Mouse (Mus musculus): Measurements from ENCODE around the gene Col9a3.

Gene Col9a3

GRCm38 (mm10) chr2:180641576-180642554, 44.3 kb downstream of the Col9a3 start:
- DNase-seq, result no peak

DNA sequence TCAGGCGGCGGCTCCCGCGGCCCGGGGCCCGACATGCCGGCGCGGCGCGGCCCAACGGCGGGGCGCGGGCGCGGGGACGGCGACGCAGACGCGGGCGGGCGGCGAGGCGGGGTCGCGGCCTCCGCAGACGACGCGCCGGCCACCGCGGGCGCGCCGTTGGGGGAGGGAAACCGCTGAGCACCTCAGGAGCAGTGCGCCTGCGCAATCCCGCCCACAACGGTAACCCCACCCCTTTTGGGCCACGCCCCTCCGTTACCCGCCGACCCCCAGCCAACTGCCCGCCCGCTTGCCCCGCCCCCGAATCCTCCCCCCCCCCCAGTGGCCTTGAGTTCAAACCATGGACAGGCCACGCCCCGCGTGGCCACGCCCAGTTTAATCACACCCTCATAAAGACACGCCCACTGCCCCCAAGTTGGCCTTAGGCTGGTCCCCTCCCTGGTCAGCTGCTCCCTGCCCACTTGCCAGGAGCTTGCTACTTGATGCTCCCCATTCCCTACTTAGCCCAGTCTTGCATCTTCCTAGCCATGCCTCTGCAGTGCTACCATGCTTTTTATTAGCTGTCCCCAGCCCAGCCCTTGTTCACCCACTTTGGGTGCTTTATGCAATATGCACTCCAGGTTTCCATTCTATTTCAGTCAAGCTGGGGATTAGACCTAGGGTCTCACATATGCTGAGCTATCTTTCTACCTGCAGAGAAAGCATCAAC, 45.1 kb downstream of the Col9a3 start, which contains the start of gene Tcfl5:
TSS of gene Tcfl5 (minus strand) at position 154 of the 706 bp plus-strand sequence.
- no peak for DNase-seq

- no peak for DNase-seq
Measured at GRCm38 (mm10) chr2:180643626-180644025, 46.0 kb downstream of the Col9a3 start.

- DNase-seq, result no peak
Measured at GRCm38 (mm10) chr2:180646841-180647240, 49.3 kb downstream of the Col9a3 start.

DNA sequence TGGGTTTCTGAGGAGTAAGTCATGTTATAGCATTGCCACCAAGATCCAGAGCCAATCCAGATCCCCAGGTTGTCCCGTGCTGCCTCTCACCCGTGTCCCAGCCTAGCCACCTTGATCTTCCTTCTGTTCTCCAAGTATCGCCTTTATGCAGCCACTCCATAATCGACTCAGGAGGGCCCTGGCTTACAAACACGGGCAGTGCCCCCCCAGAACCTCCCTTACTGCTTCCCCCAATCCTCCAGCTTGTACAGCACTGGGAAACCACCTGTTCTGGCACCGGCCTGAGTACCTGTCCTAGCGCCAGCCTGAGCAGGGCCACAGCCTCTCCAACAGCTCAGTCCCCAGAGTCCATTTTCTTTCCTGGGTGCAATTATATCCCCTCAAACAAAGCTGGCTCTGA, 57.1 kb downstream of the Col9a3 start:
- DNase-seq, result no peak

- DNase-seq, result no peak
Measured at GRCm38 (mm10) chr2:180655150-180655549, 57.6 kb downstream of the Col9a3 start.

- DNase-seq, result peak; percentile 64 to 78
Measured at GRCm38 (mm10) chr2:180657394-180658013, 59.9 kb downstream of the Col9a3 start.

- no peak for DNase-seq
Measured at GRCm38 (mm10) chr2:180658381-180658780, 60.8 kb downstream of the Col9a3 start.

GRCm38 (mm10) chr2:180659353-180660150, 62.0 kb downstream of the Col9a3 start:
- DNase-seq, result peak; percentile 53 to 55

DNA sequence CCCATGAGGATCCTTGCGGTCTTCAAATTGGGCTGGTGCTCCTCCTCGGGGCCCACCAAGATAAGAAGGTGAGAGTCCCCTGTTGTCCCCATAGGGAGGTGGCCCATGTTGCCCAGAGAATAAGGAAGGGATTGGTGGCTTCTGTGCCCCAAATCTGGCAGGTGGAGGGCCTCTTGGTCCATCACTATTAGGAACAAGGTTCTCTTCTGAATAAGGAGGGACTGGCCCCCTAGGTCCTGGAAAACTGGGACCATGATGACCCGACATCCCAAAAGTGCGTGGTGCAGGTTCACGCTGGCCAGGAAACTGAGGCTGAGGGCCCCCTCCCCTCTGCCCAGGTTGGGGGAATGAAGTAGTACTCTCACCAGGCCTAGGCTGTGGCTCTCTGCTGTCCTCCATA, 62.9 kb downstream of the Col9a3 start:
- DNase-seq, result no peak

DNA sequence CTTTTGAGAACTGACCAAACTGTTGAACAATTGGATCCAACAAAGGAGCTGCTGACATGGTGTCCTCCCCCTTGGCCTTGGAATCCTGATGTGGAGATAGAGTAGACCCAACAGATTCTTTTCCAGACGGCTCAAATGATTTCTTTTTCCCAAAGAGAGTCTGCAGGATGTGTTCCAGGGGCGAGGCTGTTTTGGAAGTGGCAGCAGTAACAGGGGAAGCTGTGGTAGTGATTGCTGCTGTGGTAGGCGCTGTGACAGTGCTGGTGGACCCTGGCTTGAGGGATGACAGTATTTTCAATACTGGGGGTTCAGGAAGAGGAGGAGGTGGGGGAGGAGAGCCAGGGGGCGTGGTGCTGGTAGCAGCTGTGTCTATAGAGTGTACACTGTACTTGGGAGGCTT, 64.4 kb downstream of the Col9a3 start:
- no peak for DNase-seq

All from cerebellum, postnatal 25 days (tissue).